Mouse (Mus musculus) heart, postnatal 0 days (tissue): ENCODE data around the gene Sertad3.

ENCODE experiments used
- CTCF ChIP-seq: IDR thresholded peaks from 2 replicates; pipeline ENCODE4 v1.5.1; 2016; ENCODE audit warnings: antibody characterized with exemption, control low read depth, low read depth
- EP300 ChIP-seq: IDR thresholded peaks from 2 replicates; pipeline ENCODE4 v1.6.1; 2016; ENCODE audit warnings: antibody characterized with exemption, low read depth

DNA sequence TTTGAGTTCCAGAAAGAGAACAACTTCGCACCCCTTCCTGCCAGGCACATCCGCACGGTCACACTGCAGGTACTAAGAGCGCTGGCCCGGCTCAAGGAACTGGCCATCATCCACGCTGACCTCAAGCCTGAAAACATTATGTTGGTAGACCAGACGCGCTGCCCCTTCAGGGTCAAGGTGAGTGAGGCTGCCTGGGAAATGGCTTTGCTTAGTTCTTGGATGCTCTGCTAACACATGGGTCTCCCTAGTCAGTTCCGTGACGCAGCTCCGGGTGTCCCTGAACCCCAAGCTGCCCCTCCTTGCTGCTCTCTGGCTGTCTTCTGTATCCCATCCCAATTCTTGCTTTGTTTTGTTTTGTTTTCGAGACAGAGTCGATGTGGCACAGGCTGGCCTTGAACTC, 50.2 kb downstream of the Sertad3 start:
- TF ChIP-seq CTCF = no peak
- no peak for TF ChIP-seq EP300
